Mouse (Mus musculus) lung, postnatal 0 days (tissue): Measurements from ENCODE around the gene Ptprg. TPM values are rescaled to one million over a fixed set of nuclear protein-coding genes. Genes with fewer than 3 reads are reported as not detected.

ENCODE experiments used
- ATAC-seq: fragments of 200-750 bp; cut with Nextera tagmentation; 2 replicates; pipeline ENCODE4 v1.8.0; 2017; ENCODE audit warnings: moderate library complexity
- DNase-seq: peaks from one replicate; pipeline ENCODE4 v3.0.0-alpha.2; 2016; ENCODE audit warnings: low spot score
- H3K27ac ChIP-seq: fragments of 300-500 bp; sonication (generic); 2 replicates; pipeline ENCODE4 v1.5.1; 2014; ENCODE audit warnings: antibody characterized with exemption, mild to moderate bottlenecking, low read length, mixed read lengths
- H3K27me3 ChIP-seq: fragments of 300-500 bp; sonication (generic); replicated peaks from 2 replicates; pipeline ENCODE4 v1.6.1; 2014; ENCODE audit warnings: low read length, mixed read lengths; ENCODE audit not compliant: insufficient read depth
- H3K36me3 ChIP-seq: fragments of 300-500 bp; sonication (generic); 2 replicates; pipeline ENCODE4 v1.6.1; 2014; ENCODE audit warnings: low read length, mixed read lengths; ENCODE audit not compliant: insufficient read depth
- H3K4me1 ChIP-seq: fragments of 300-500 bp; sonication (generic); 2 replicates; pipeline ENCODE4 v1.6.1; 2014; ENCODE audit warnings: antibody characterized with exemption, low read depth, low read length, mixed read lengths; ENCODE audit not compliant: insufficient read depth
- H3K4me2 ChIP-seq: fragments of 300-500 bp; sonication (generic); replicated peaks from 2 replicates; pipeline ENCODE4 v1.6.1; 2014; ENCODE audit warnings: low read depth, mild to moderate bottlenecking, low read length, moderate library complexity, mixed read lengths
- H3K4me3 ChIP-seq: fragments of 300-500 bp; sonication (generic); 2 replicates; pipeline ENCODE4 v1.5.1; 2014; ENCODE audit warnings: low read depth, low read length
- H3K9ac ChIP-seq: fragments of 300-500 bp; sonication (generic); replicated peaks from 2 replicates; pipeline ENCODE4 v1.6.1; 2014; ENCODE audit warnings: low read depth, mild to moderate bottlenecking
- H3K9me3 ChIP-seq: fragments of 300-500 bp; sonication (generic); 2 replicates; pipeline ENCODE4 v1.6.1; 2016; ENCODE audit warnings: low read length, mixed read lengths
- CTCF ChIP-seq: IDR thresholded peaks from 2 replicates; pipeline ENCODE4 v1.5.1; 2016; ENCODE audit warnings: antibody characterized with exemption, mild to moderate bottlenecking
- EP300 ChIP-seq: IDR thresholded peaks from 2 replicates; pipeline ENCODE4 v1.6.1; 2016; ENCODE audit warnings: antibody characterized with exemption, mild to moderate bottlenecking, control low read depth
- WGBS: fragments of 180-500 bp; shearing (Covaris S2); extraction: QIAGEN DNeasy Blood & Tissue Kit; methylation state at CpG from one replicate; pipeline ENCODE4 v1.1.7; 2014; 5-methylcytosine and 5-hydroxymethylcytosine counted together
- polyA plus RNA-seq: library from polyadenylated mRNA; unstranded; fragments of >200 nt; fragmentation: Nextera tagmentation; extraction: Ambion mirVana; gene quantifications from 2 replicates; pipeline ENCODE4 v1.2.1, GENCODE M21; 2015

Gene Ptprg
- polyA plus RNA-seq, 1 experiment from 2014 or later, result 19.4 TPM

- WGBS, result 45% methylated on average over 6 of the region's 6 CpGs
- DNase-seq, result peak; percentile 38
- H3K4me3 ChIP-seq, result no peak overlapping the region
- H3K27me3 ChIP-seq, result no peaks in the 10 kb centered on the region
- no peak overlapping the region for H3K9ac ChIP-seq
- ATAC-seq, result peak; percentile 76
- H3K4me2 ChIP-seq, result no peak overlapping the region
- peak; percentile 52 for TF ChIP-seq EP300
- TF ChIP-seq CTCF, result no peak
- H3K36me3 ChIP-seq, result no peaks in the 10 kb centered on the region
- no peaks in the 10 kb centered on the region for H3K9me3 ChIP-seq
- H3K4me1 ChIP-seq, result peaks cover 5% of the 10 kb centered on the region; the same call in 1 of the 2 replicates
- H3K27ac ChIP-seq, result no peak overlapping the region
Measured at GRCm38 (mm10) chr14:11868636-11869035, 315.3 kb downstream of the Ptprg start.

- Histone ChIP-seq H3K36me3 (no peaks in the 10 kb centered on the region), H3K4me3 (no peak overlapping the region), H3K4me1 (no peaks in the 10 kb centered on the region; the same call in 1 of the 2 replicates), H3K27me3 (no peaks in the 10 kb centered on the region), H3K4me2 (no peak overlapping the region), H3K9ac (no peak overlapping the region), H3K9me3 (no peaks in the 10 kb centered on the region), H3K27ac (no peak overlapping the region)
- 64% methylated on average over 8 of the region's 8 CpGs for WGBS
- no peak for ATAC-seq
- no peak for DNase-seq
- no peak for TF ChIP-seq EP300
- no peak for TF ChIP-seq CTCF
Measured at GRCm38 (mm10) chr14:11871752-11872344, 318.5 kb downstream of the Ptprg start.

DNA sequence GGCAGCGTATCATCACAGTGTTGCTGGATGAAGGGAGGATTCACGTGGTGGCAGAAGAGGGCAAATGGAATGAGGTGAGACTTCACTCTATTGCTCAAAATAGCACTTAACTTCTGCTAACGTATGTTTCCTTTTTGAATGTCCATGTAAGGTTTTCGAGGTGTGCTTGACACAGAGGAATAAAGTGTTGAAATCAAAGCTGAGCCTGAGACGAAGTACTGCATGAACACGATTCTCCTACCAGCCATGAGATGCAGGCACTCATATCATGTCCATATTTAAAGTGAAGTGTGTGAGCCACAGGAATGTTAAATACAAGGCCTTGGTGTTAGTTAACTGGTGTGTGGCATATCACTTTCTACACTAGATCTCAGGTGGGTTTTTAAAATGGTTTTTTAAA is 320.9 kb downstream of the Ptprg start:
- DNase-seq, result no peak
- Histone ChIP-seq H3K9me3 (no peaks in the 10 kb centered on the region), H3K4me2 (no peak overlapping the region), H3K27me3 (no peaks in the 10 kb centered on the region), H3K4me1 (no peaks in the 10 kb centered on the region; the same call in 1 of the 2 replicates), H3K27ac (no peak overlapping the region), H3K4me3 (no peak overlapping the region), H3K9ac (no peak overlapping the region), H3K36me3 (no peaks in the 10 kb centered on the region)
- WGBS, result 61% methylated on average over 6 of the region's 6 CpGs
- no peak for ATAC-seq
- TF ChIP-seq EP300 (no peak), CTCF (no peak)

- Histone ChIP-seq H3K9ac (no peak overlapping the region), H3K27me3 (no peaks in the 10 kb centered on the region), H3K27ac (no peak overlapping the region), H3K4me3 (no peak overlapping the region), H3K4me2 (no peak overlapping the region), H3K36me3 (no peaks in the 10 kb centered on the region), H3K9me3 (no peaks in the 10 kb centered on the region), H3K4me1 (no peaks in the 10 kb centered on the region; the same call in 1 of the 2 replicates)
- 77% methylated on average over 11 of the region's 11 CpGs for WGBS
- no peak for ATAC-seq
- TF ChIP-seq EP300 (no peak), CTCF (no peak)
- DNase-seq, result no peak
Measured at GRCm38 (mm10) chr14:11874960-11875889, 321.9 kb downstream of the Ptprg start.

DNA sequence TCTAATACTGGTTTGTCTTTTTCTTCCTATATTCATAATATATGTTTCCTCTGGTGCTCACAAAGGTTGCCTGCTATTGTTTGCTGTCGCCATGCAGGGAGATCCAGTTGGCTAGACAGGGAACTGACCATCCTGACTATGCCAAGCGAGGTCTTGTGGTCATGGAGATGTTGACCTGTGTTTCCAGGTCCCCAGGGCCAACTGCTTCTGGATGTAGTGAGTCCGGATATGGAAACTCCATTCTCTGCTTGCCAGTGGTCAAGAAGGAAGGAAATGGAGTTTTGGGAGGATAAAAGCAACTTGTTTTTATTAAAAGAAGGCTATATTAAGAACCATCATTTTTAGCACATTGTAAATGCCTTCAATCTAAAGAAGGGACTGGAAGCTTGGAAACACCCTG is 327.8 kb downstream of the Ptprg start:
- Histone ChIP-seq H3K27ac (no peak overlapping the region), H3K9me3 (no peaks in the 10 kb centered on the region), H3K4me2 (no peak overlapping the region), H3K4me1 (peaks cover 9% of the 10 kb centered on the region; the same call in 1 of the 2 replicates), H3K9ac (no peak overlapping the region), H3K4me3 (no peak overlapping the region), H3K27me3 (no peaks in the 10 kb centered on the region), H3K36me3 (no peaks in the 10 kb centered on the region)
- DNase-seq (no peak), ATAC-seq (no peak)
- TF ChIP-seq CTCF (no peak), EP300 (no peak)
- 66% methylated on average over 3 of the region's 3 CpGs for WGBS

DNA sequence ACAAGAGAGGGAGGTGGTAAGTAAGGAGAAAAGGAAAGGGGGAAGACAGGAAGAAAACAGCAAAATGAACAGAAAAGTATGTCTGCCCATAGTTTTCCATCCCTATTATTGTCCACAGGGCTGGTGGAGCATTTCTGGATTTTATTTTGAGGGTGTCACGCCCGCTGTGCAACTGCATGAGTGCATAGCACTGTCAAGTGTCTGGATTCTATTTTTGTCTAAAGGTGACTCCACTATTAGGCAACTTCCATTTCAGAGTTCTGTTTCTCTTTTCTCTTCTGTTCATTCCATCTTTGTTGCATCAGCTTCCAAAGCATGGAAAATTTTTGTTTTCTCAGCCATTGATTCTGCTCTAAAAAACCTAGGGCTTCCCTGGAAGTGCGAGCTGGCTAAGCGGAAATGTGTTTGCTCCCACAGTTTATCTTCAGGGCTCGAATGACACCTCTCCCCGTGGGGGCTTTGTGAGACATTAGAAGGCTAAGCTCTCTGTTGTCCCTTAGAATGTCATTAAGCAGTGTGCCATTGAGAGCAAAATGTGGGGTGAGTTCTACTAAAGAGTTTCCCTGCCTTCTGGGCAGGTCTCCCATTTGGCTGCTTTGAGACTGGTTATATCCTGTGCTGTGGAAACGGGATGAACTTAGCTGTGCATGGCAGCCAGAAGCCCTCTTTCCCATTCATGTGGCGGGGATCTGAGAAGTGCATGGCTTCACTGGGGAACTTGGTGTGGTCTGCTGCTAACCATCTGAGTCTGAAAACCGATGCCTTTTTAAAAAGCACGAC is 330.0 kb downstream of the Ptprg start:
- ATAC-seq (peak; percentile 38), DNase-seq (peak; percentile 43)
- H3K27ac ChIP-seq, result 0 out of 2 replicates have a peak overlapping the region, but pooled peaks have one; percentile 21
- 33% methylated on average over 10 of the region's 10 CpGs for WGBS
- no peak overlapping the region for H3K4me3 ChIP-seq
- H3K4me1 ChIP-seq, result peaks cover 9% of the 10 kb centered on the region; the same call in 1 of the 2 replicates
- H3K9ac ChIP-seq, result no peak overlapping the region
- no peaks in the 10 kb centered on the region for H3K36me3 ChIP-seq
- no peak for TF ChIP-seq CTCF
- TF ChIP-seq EP300, result peak; percentile 37; the same call in 1 of the 2 replicates
- no peaks in the 10 kb centered on the region for H3K9me3 ChIP-seq
- H3K4me2 ChIP-seq, result 0 out of 2 replicates have a peak overlapping the region, but pooled peaks have one; percentile 3
- no peaks in the 10 kb centered on the region for H3K27me3 ChIP-seq
